Mouse (Mus musculus) macrophage (primary cell): ENCODE data around the gene Tcf7l1. TPM values are rescaled to one million over a fixed set of nuclear protein-coding genes. Genes with fewer than 3 reads are reported as not detected.

Source experiments
- H3K27ac ChIP-seq: fragments of 350-480 bp; formaldehyde crosslinking; 2 replicates; pipeline ENCODE4 v1.9.0; 2021
- H3K36me3 ChIP-seq: fragments of 350-480 bp; formaldehyde crosslinking; 2 replicates; pipeline ENCODE4 v1.9.0; 2021; ENCODE audit errors: inconsistent target
- H3K4me3 ChIP-seq: fragments of 350-480 bp; formaldehyde crosslinking; 2 replicates; pipeline ENCODE4 v1.9.0; 2021; ENCODE audit errors: inconsistent target
- H3K79me2 ChIP-seq: fragments of 350-480 bp; formaldehyde crosslinking; 2 replicates; pipeline ENCODE4 v1.9.0; 2021; ENCODE audit errors: inconsistent target
- WGBS: methylation state at CpG from one replicate; pipeline ENCODE4 v1.1.7; 2026; ENCODE audit warnings: inconsistent platforms; ENCODE audit not compliant: missing documents; 5-methylcytosine and 5-hydroxymethylcytosine counted together
- polyA plus RNA-seq: library from polyadenylated mRNA; stranded (reverse); fragments of 250-400 nt; gene quantifications from 3 replicates; pipeline ENCODE4 v1.2.4, GENCODE M21; 2018; ENCODE audit warnings: inconsistent platforms

Gene Tcf7l1
- polyA plus RNA-seq, 1 experiment from 2014 or later: not detected

DNA sequence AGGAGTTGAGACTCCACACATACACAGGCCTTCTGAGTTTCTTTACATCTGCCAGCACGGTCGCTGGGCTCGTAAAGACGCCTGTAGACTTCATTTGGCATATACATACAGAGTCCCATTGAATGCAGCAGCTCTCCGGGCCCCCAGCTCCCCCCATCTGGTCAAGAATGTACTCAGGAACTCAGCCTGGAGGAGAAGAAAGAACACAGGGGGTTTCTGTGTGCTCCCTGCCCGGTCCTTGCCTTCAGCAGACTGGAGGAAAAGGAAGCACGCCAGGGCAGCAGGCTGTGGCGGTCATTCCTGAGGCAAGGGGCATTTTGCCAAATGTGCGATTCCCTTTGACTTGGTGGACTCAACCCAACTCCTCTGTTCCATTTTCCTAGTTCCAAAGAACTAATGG is 20.2 kb downstream of the Tcf7l1 start:
- Histone ChIP-seq H3K27ac (no peak overlapping the region), H3K36me3 (no peaks in the 10 kb centered on the region), H3K4me3 (no peak overlapping the region), H3K79me2 (no peaks in the 10 kb centered on the region)
- 77% methylated on average over 9 of the region's 9 CpGs for WGBS

DNA sequence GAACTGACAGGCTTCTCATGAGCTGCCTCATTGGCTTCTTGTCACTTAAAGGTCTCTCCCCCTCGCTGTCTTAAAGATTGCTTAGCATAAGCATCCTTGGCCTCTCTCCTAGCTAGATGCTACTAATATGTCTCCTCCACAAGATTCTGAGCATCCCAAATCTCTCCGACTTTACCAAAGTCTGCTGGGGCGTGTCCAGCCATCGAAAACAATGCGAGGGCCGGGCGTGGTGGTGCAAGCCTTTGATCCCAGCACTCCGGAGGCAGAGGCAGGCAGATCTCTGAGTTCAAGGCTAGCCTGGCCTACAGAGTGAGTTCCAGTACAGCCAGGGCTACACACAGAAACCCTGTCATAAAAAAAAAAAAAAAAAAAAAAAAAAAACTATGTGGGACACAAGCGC is 21.0 kb downstream of the Tcf7l1 start:
- no peaks in the 10 kb centered on the region for H3K79me2 ChIP-seq
- no peak overlapping the region for H3K27ac ChIP-seq
- over 99% methylated on average over 8 of the region's 9 CpGs for WGBS
- no peaks in the 10 kb centered on the region for H3K36me3 ChIP-seq
- no peak overlapping the region for H3K4me3 ChIP-seq

DNA sequence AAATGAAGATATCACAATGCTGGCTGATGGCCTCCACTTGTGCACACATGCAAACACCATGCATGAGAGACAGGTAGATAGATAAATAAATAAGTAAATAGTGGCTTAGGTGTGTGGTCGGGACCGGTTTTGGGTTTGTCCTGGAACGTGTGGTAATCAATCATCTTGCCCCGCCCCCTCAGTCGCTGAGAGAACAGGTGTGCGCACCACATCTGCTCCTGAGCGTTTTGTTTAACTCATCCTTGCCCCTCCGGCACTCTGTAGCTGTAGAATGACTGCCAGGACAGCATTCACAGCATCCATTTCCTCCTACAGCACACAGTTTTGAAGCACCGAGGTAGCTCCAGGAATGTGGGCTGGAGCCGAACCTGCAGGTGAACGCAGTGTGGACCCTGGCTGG is 25.4 kb downstream of the Tcf7l1 start:
- 92% methylated on average over 11 of the region's 11 CpGs for WGBS
- no peak overlapping the region for H3K27ac ChIP-seq

DNA sequence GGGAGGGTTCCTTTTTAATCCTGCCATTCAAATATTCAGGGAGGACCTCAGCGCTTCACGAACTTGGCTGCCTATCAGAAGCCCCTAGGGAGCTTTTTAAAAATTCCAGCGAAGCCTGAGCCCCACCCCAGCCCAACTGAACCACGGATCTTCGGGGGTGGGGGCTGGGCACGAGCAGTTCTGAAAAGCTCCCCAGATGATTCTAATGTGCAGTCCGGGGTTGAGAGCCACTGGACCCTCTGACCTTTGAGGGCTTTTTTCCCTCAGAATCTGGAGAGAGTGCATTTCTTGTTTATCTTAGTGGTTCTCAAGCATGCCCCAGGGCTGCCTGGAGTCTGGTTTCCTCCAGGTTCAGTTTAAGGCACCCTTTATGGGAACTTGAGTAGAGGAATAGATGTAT is 27.4 kb downstream of the Tcf7l1 start:
- WGBS: 97% methylated on average over 7 of the region's 7 CpGs
- Histone ChIP-seq H3K27ac (no peak overlapping the region), H3K79me2 (no peaks in the 10 kb centered on the region), H3K4me3 (no peak overlapping the region), H3K36me3 (no peaks in the 10 kb centered on the region)

More for the DNA sequence above, 25.4 kb downstream of the Tcf7l1 start:
- Histone ChIP-seq H3K36me3 (no peaks in the 10 kb centered on the region), H3K4me3 (no peak overlapping the region), H3K79me2 (no peaks in the 10 kb centered on the region)

DNA sequence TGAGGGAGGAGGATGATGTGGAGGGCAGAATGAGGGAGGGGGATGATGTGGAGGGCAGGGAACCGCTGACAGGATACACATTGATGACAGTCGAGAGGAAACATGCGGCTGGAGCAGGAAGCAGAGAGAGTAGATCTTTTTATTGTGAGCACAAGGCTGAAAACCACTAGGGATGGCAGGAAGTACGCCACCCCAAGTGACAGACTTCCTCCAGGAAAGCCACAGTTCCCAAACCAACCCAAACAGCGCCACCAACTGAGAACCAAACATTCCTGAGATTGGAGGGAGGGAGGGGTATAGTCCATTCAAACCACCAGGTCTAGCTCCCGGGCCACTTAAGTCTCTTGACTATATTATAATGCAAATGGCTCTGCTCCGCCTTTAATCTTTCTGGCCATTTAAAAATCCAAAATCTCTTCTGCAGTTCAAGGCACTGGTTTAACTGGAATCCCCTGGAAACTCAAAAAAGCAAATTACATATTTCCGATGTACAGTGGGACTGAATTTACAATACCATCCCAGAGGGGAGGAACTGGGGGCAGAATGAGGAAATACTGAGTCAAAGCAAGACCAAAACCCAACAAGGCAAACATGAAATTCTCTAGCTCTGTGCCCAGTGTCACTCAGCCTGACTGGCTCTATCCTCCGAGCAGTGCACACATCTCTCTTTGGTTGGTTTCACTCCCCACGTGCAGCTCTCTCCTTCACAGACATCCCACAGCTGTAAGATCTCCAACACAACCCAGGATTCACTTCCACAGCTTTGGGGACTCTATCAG is 30.6 kb downstream of the Tcf7l1 start:
- Histone ChIP-seq H3K27ac (no peak overlapping the region), H3K4me3 (no peak overlapping the region), H3K36me3 (no peaks in the 10 kb centered on the region), H3K79me2 (no peaks in the 10 kb centered on the region)
- WGBS: 31% methylated on average over 10 of the region's 10 CpGs

DNA sequence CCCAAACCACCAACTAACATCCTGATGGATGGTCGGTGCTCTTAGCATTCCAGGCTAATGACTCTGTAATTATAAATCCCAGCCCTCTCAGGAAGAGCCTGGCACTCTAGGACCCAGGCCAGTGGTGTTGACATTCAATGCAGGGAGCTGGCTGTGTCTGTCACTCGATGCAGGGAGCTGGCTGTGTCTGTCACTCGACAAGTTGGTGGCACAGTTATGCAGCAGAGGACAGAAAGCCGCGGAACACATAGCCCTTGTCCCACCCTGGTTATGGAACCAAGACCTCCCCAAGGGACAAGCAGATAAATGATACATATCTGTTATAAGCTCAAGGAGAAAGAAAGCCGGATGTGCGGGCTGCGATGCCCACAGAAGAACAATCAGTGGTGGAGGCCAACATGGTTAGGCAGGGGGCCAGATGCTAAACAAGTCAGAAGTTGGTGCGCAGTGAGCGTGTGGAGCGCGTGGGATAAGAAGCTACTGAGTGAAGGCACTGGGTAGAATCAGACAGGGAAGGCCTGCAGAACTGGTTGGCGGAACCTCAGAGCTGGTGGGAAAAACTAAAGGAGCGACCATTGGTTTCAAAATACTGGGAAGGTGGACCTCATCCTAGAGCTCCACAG is 33.7 kb downstream of the Tcf7l1 start:
- WGBS: 91% methylated on average over 14 of the region's 14 CpGs
- no peak overlapping the region for H3K4me3 ChIP-seq
- H3K36me3 ChIP-seq: no peaks in the 10 kb centered on the region
- H3K79me2 ChIP-seq: no peaks in the 10 kb centered on the region
- no peak overlapping the region for H3K27ac ChIP-seq

DNA sequence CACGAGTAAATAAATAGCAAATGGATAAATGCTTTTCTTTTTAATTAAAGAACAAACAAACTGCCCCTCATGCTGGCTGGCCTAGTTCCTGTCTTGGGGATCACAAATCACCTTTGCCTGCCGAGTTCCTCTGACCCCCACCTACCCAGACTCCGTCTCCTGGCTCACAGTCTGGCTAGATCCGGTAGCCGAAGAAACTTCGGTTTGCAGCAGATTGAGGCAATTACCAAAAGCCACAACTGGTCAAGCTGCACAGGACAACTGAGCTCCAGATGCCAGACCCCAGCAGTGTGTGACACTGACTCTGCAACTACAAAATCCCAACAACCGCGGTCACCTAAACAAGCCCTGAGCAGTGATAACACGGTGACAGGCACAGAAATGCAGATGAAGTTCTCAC is 34.8 kb downstream of the Tcf7l1 start:
- WGBS: 69% methylated on average over 8 of the region's 9 CpGs
- H3K27ac ChIP-seq: no peak overlapping the region

DNA sequence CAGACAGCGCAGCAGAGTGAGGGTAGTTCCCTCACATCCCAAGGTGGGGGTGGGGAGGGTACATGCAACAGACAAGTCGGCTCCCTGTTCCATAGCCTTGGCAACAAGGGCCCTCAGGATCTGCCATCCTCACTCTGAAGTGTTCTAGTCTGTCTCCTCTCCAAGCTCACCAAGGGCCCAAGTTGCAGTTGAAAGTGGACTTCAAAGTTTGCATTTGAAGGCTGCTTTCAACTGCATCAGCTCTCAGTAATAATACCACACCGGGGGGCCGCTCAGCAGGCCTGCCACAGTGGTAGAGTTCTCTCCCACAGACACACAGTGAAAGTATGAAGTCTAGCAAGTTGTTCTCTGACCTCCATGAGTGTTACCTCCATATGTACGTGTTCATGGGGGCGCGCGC is 35.3 kb downstream of the Tcf7l1 start:
- Histone ChIP-seq H3K79me2 (no peaks in the 10 kb centered on the region), H3K36me3 (no peaks in the 10 kb centered on the region), H3K27ac (no peak overlapping the region), H3K4me3 (no peak overlapping the region)
- 86% methylated on average over 4 of the region's 8 CpGs for WGBS

More for the DNA sequence above, 34.8 kb downstream of the Tcf7l1 start:
- no peaks in the 10 kb centered on the region for H3K79me2 ChIP-seq
- no peaks in the 10 kb centered on the region for H3K36me3 ChIP-seq
- H3K4me3 ChIP-seq: no peak overlapping the region

DNA sequence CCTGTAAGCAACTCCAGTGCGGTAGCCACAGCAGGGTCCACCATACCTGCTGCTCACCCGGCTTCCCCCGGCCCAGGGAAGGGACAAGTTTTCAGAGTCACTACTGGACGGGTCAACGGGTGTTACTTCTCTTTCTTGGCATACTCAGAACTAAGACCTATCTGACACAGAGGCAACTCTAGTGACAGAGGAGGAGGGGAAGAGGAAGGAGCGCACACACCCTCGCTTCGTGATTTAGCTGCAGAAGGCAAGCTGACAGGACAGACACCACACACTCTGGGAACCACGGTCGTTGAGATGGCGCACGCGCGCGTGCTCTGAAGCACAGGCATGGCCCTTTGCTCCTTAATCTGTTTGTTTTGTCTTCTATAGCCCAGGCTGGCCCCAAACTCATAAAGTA is 36.2 kb downstream of the Tcf7l1 start:
- H3K27ac ChIP-seq: no peak overlapping the region
- no peak overlapping the region for H3K4me3 ChIP-seq
- H3K79me2 ChIP-seq: no peaks in the 10 kb centered on the region
- 38% methylated on average over 15 of the region's 15 CpGs for WGBS
- no peaks in the 10 kb centered on the region for H3K36me3 ChIP-seq

DNA sequence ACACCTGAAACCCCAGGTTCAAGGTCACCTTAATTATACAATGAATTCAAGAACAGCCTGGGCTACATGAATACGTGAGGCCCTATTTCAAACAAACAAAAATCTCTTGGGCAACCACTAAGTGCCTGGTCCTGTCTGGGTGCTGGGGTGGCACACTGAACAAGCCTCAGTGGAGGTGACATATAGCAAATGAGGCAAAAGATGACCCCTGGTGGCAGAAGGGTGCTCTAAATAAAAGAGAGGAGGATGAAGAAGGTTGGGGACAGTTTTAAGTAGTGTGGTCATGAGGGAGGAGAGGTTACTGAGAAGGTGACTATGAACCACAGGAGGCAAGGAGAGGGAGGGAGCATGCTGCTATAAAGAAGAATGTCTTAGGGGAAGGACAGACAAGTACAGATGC is 37.8 kb downstream of the Tcf7l1 start:
- Histone ChIP-seq H3K27ac (no peak overlapping the region), H3K36me3 (no peaks in the 10 kb centered on the region), H3K79me2 (no peaks in the 10 kb centered on the region), H3K4me3 (no peak overlapping the region)
- WGBS: 82% methylated on average over 1 of the region's 1 CpGs

DNA sequence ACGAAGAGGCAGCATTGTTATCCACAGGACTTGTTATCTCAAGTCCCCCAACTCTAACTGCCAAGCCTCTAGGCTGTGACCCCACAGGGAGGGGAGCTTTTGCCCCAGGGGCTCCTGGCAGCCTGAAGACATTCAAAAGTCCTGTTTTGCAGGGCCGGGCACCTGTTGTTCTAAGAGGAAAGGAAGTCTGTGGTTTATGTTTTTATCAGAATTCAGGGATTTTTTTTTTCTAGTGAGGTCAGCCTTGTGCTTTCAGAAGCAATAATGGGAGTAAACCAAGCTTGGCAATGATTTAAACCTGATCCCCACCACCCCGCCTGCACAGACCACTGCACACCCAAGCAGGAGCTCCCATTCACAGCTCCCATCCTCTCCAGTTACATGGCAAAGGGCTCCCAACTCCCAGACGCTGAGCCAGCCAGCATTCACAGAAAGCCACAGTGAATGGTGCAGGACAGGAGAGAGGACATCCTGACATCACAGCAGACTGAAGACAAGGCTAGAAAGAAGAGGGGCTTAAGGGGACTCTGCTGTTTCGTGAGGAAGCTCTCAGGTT is 40.1 kb downstream of the Tcf7l1 start:
- Histone ChIP-seq H3K79me2 (no peaks in the 10 kb centered on the region), H3K36me3 (no peaks in the 10 kb centered on the region), H3K27ac (no peak overlapping the region), H3K4me3 (no peak overlapping the region)
- WGBS: 30% methylated on average over 5 of the region's 5 CpGs

DNA sequence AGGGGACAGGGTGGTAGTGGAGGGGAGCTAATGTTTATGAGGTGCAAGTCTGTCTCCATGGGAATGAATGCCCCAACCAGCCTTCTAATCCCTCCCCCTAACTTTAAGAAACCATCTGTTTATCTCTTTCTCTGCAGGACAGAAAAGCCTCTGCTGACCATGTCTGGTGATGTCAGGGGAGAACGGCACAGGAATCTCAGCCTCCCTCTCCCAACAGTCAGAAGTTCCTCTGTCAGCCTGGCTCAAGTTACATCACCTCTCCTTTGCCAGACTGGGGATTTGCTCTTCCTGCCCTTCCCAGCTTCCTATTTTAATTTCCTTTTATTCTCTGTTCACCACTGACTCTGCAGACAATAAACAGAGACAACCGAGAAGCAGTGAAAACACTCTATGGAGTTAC is 40.6 kb downstream of the Tcf7l1 start:
- Histone ChIP-seq H3K4me3 (no peak overlapping the region), H3K36me3 (no peaks in the 10 kb centered on the region), H3K27ac (no peak overlapping the region), H3K79me2 (no peaks in the 10 kb centered on the region)
- WGBS: 20% methylated on average over 2 of the region's 2 CpGs

DNA sequence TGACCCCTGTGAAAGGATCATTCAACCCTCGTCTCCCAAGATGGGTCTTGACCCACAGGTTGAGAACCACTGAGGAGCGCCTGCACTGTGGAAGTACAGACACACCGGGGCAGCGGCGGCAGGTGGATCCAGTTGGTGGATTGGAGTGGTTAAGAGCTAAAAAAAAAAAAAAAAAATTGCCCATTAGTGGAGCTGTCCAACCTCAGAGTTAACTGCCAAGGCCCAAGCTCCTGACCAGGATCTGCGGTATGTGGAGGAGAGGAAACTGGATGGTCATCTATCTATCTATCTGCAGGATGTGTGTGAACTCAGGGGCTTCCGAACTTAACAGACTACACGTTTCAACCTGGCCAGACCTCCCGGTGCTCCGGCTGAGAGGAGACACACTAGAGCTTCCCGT is 41.2 kb downstream of the Tcf7l1 start:
- no peak overlapping the region for H3K4me3 ChIP-seq
- H3K36me3 ChIP-seq: no peaks in the 10 kb centered on the region
- no peaks in the 10 kb centered on the region for H3K79me2 ChIP-seq
- 85% methylated on average over 11 of the region's 11 CpGs for WGBS
- no peak overlapping the region for H3K27ac ChIP-seq

DNA sequence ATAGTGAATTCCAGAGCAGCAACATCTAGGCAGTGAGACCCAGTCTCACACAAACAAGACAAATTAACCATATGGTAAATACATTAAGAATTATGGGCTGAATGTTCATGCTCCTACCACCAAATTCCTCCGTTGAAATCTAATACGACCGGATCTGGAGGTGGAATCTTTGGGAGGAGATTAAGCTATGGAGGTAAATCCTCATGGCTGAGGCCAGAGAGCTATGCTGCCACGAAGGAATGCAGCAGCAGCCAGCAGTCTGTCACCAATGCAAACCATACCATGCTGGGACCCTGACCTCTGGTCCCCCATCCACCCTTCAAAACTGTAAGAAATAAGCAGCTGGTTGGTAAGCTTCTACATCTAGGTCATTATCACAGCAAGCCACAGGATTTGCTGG is 41.9 kb downstream of the Tcf7l1 start:
- H3K4me3 ChIP-seq: no peak overlapping the region
- WGBS: 98% methylated on average over 4 of the region's 4 CpGs
- no peaks in the 10 kb centered on the region for H3K79me2 ChIP-seq
- H3K27ac ChIP-seq: no peak overlapping the region
- H3K36me3 ChIP-seq: no peaks in the 10 kb centered on the region

DNA sequence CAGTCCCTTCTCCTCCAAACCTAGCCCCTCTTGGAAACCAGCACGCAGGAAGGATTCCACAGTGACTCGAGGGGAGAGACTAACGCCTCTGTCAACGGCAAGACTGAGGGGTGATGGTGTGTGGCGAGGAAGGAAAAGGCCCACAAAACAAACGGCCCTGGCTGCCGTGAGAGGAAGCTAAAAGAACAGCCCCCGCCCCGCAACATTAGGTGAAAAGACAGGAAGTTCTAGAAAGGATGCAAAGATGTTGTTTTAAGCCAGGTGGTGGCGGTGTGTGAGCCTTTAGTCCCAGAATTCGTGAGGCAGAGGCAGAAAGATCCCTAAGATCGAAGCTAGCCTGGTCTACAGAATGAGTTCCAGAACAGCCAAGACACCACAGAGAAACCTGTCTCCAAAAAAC is 43.3 kb downstream of the Tcf7l1 start:
- Histone ChIP-seq H3K36me3 (no peaks in the 10 kb centered on the region), H3K4me3 (no peak overlapping the region), H3K79me2 (no peaks in the 10 kb centered on the region), H3K27ac (no peak overlapping the region)
- 26% methylated on average over 12 of the region's 12 CpGs for WGBS
